Mouse (Mus musculus) forebrain, postnatal 0 days (tissue): ENCODE results near the gene Agbl4. TPM values are rescaled to one million over a fixed set of nuclear protein-coding genes. Genes with fewer than 3 reads are reported as not detected.

Experiments used
- ATAC-seq: fragments of 200-750 bp; cut with Nextera tagmentation; 2 replicates; pipeline ENCODE4 v1.8.0; 2017; ENCODE audit warnings: mild to moderate bottlenecking, moderate library complexity
- DNase-seq: peaks from one replicate; pipeline ENCODE4 v3.0.0-alpha.2; 2015
- H3K27ac ChIP-seq: fragments of 300-500 bp; sonication (generic); 2 replicates; pipeline ENCODE4 v1.5.1; 2014; ENCODE audit warnings: low read depth, mild to moderate bottlenecking, antibody characterized with exemption, low read length, moderate library complexity, mixed read lengths
- H3K27me3 ChIP-seq: fragments of 300-500 bp; sonication (generic); 2 replicates; pipeline ENCODE4 v1.6.1; 2014; ENCODE audit warnings: mild to moderate bottlenecking, low read length, mixed read lengths; ENCODE audit not compliant: insufficient read depth
- H3K36me3 ChIP-seq: fragments of 300-500 bp; sonication (generic); 2 replicates; pipeline ENCODE4 v1.6.1; 2014; ENCODE audit warnings: mild to moderate bottlenecking, moderate library complexity; ENCODE audit not compliant: insufficient read depth
- H3K4me1 ChIP-seq: fragments of 300-500 bp; sonication (generic); 2 replicates; pipeline ENCODE4 v1.6.1; 2014; ENCODE audit warnings: antibody characterized with exemption; ENCODE audit not compliant: insufficient read depth
- H3K4me2 ChIP-seq: fragments of 300-500 bp; sonication (generic); 2 replicates; pipeline ENCODE4 v1.6.1; 2014; ENCODE audit warnings: low read depth, mild to moderate bottlenecking, moderate library complexity
- H3K4me3 ChIP-seq: fragments of 300-500 bp; sonication (generic); 2 replicates; pipeline ENCODE4 v1.5.1; 2014; ENCODE audit warnings: low read depth, low read length, mixed read lengths
- H3K9ac ChIP-seq: fragments of 300-500 bp; sonication (generic); 2 replicates; pipeline ENCODE4 v1.6.1; 2014; ENCODE audit warnings: mild to moderate bottlenecking
- H3K9me3 ChIP-seq: fragments of 300-500 bp; sonication (generic); 2 replicates; pipeline ENCODE4 v1.6.1; 2016; ENCODE audit warnings: low read length
- CTCF ChIP-seq: sonication (generic); IDR thresholded peaks from 2 replicates; pipeline ENCODE4 v1.5.1; 2016; ENCODE audit warnings: antibody characterized with exemption, control low read depth, low read depth
- WGBS: fragments of 180-500 bp; shearing (Covaris S2); extraction: QIAGEN DNeasy Blood & Tissue Kit; methylation state at CpG from one replicate; pipeline ENCODE4 v1.1.7; 2014; 5-methylcytosine and 5-hydroxymethylcytosine counted together
- polyA plus RNA-seq: library from polyadenylated mRNA; unstranded; fragments of >200 nt; fragmentation: Nextera tagmentation; extraction: Ambion mirVana; gene quantifications from 2 replicates; pipeline ENCODE4 v1.2.1, GENCODE M21; 2015
- total RNA-seq: library from RNA; depleted of rRNA; stranded (reverse); fragments of >200 nt; gene quantifications from 2 replicates; pipeline ENCODE4 v1.2.3, GENCODE M21; 2014

Agbl4 gene
- total and polyA plus RNA-seq, 2 experiments from 2014 or later = 3.3 to 6.2 TPM

DNA sequence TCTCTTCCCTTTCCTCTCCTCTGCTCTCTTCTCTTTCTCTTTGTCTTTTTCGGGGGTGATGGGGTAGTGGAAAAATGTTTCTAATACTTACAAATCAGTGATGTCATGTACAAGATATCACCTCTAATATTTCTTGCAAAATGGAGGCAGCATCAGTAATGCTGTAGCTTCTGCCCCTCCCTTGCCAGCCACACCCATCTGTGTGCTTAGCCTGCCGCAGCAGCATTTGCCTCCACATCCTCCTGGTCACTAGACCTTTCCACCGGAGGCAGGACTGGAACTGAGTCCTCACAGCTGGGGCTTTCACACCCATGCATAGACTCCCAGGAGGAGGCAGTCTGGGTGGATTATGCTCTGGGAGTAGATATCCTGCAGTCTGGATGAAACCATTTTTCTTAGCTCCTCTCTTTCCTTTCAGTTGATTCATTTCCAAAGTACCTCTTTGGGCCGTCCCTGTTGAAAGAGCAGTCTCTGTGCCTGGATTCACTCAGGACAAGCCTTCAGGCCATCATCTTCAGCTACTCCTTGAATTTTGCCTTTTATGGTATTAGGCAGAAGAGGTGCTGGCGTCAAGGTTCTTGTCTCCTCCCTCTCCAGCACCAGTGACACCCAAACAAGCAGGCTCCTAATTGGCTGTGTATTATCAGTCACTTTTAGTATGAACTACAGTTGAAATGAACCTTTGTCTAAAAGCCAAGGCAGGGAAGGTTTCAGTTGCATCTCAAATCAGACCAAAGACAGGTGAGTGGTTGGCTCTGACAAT, 1105.7 kb downstream of the Agbl4 start:
- ATAC-seq (no peak), DNase-seq (no peak)
- Histone ChIP-seq H3K27me3 (no peaks in the 10 kb centered on the region), H3K36me3 (no peaks in the 10 kb centered on the region), H3K4me2 (no peak overlapping the region), H3K4me3 (no peak overlapping the region), H3K9ac (no peak overlapping the region), H3K27ac (no peak overlapping the region), H3K4me1 (no peaks in the 10 kb centered on the region), H3K9me3 (no peaks in the 10 kb centered on the region)
- no peak for TF ChIP-seq CTCF
- WGBS = 85% methylated on average over 5 of the region's 5 CpGs

DNA sequence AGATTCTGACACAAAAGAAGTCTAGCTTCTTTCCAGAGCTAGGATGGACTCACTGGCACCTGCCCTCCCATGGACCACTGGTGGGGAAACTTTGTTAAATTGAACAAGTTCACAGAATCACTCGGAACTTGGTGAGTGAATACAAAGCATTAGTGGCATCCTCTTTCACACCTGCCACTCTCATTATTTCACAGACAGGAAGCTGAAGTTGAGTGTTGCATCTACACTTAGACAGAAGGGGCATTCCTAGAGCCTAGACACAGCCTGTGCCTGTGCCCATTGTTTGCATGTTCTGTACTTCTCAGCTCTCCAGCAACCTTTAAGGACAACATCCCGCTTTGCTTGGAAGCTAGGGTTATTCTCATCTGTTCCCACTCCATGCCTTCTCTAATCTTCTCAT, 1107.5 kb downstream of the Agbl4 start:
- no peak for ATAC-seq
- no peak overlapping the region for H3K9ac ChIP-seq
- H3K4me2 ChIP-seq = no peak overlapping the region
- no peaks in the 10 kb centered on the region for H3K27me3 ChIP-seq
- no peak for TF ChIP-seq CTCF
- H3K9me3 ChIP-seq = no peaks in the 10 kb centered on the region
- no peaks in the 10 kb centered on the region for H3K4me1 ChIP-seq
- WGBS = 81% methylated on average over 2 of the region's 2 CpGs
- no peak overlapping the region for H3K27ac ChIP-seq
- H3K36me3 ChIP-seq = no peaks in the 10 kb centered on the region
- no peak for DNase-seq
- H3K4me3 ChIP-seq = no peak overlapping the region

GRCm38 (mm10) chr4:111510129-111510528, 1112.7 kb downstream of the Agbl4 start:
- no peak overlapping the region for H3K9ac ChIP-seq
- H3K4me3 ChIP-seq = no peak overlapping the region
- DNase-seq (no peak), ATAC-seq (no peak)
- H3K4me1 ChIP-seq = no peaks in the 10 kb centered on the region
- H3K27me3 ChIP-seq = no peaks in the 10 kb centered on the region
- H3K27ac ChIP-seq = no peak overlapping the region
- 21% methylated on average over 2 of the region's 2 CpGs for WGBS
- H3K36me3 ChIP-seq = no peaks in the 10 kb centered on the region
- peak; percentile 20; the same call in 1 of the 2 replicates for TF ChIP-seq CTCF
- no peak overlapping the region for H3K4me2 ChIP-seq
- no peaks in the 10 kb centered on the region for H3K9me3 ChIP-seq

DNA sequence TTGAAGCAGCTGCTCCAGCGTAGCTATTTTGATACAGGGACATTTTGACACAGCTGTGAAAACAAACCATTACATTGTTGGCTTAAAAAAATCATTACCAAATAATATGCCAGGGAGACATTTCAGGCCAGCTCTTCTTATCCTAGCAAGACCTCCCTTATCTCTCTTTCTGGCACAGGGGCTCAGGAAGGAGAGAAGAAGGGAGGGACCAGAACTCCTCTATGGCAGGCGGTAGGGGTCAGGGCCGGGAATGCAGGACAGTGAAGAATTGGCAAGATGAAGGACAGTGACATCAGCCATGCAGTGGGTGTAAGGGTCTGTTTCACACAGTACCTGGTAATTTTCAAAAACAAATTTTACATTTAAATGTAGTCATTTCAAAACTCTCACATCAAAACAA, 1116.5 kb downstream of the Agbl4 start:
- no peak for TF ChIP-seq CTCF
- Histone ChIP-seq H3K27me3 (no peaks in the 10 kb centered on the region), H3K9ac (no peak overlapping the region), H3K4me2 (no peak overlapping the region), H3K4me3 (no peak overlapping the region), H3K4me1 (no peaks in the 10 kb centered on the region), H3K9me3 (no peaks in the 10 kb centered on the region), H3K36me3 (no peaks in the 10 kb centered on the region), H3K27ac (no peak overlapping the region)
- ATAC-seq (no peak), DNase-seq (no peak)
- 72% methylated on average over 3 of the region's 3 CpGs for WGBS

GRCm38 (mm10) chr4:111516136-111516535, 1118.7 kb downstream of the Agbl4 start:
- H3K4me1 ChIP-seq = no peaks in the 10 kb centered on the region
- H3K4me2 ChIP-seq = no peak overlapping the region
- no peak overlapping the region for H3K4me3 ChIP-seq
- H3K36me3 ChIP-seq = no peaks in the 10 kb centered on the region
- 95% methylated on average over 2 of the region's 2 CpGs for WGBS
- no peak for DNase-seq
- H3K27ac ChIP-seq = no peak overlapping the region
- TF ChIP-seq CTCF = no peak
- H3K9me3 ChIP-seq = no peaks in the 10 kb centered on the region
- ATAC-seq = no peak
- H3K27me3 ChIP-seq = no peaks in the 10 kb centered on the region
- no peak overlapping the region for H3K9ac ChIP-seq

- Histone ChIP-seq H3K9ac (no peak overlapping the region), H3K4me2 (no peak overlapping the region), H3K36me3 (no peaks in the 10 kb centered on the region), H3K4me1 (no peaks in the 10 kb centered on the region), H3K9me3 (no peaks in the 10 kb centered on the region), H3K4me3 (no peak overlapping the region), H3K27me3 (no peaks in the 10 kb centered on the region), H3K27ac (no peak overlapping the region)
- no peak for TF ChIP-seq CTCF
- 21% methylated on average over 4 of the region's 4 CpGs for WGBS
- DNase-seq = no peak
- ATAC-seq = peak; percentile 78
These were observed 1119.8 kb downstream of the Agbl4 start for GRCm38 (mm10) chr4:111517063-111517792.

DNA sequence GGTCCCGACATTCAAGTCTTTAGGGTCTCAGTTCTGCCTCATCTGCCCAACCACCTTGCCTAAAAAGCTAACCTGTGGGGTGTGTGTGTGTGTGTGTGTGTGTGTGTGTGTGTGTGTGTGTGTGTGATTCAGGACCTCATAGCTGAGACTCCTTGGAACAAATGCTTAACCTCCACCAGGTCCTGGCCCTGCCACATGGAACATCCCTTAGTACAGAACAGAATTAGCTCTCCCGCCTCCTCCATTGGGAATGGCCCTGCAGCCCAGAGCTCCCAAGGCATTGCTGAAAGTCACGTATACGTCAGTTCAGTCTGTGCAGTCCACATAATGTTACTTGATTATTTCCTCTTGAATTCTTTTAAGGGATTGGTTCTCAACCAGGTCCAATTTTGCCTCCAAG, 1120.7 kb downstream of the Agbl4 start:
- no peaks in the 10 kb centered on the region for H3K27me3 ChIP-seq
- WGBS = 93% methylated on average over 4 of the region's 4 CpGs
- H3K9me3 ChIP-seq = no peaks in the 10 kb centered on the region
- H3K4me3 ChIP-seq = no peak overlapping the region
- H3K9ac ChIP-seq = no peak overlapping the region
- ATAC-seq (no peak), DNase-seq (no peak)
- no peak for TF ChIP-seq CTCF
- no peaks in the 10 kb centered on the region for H3K4me1 ChIP-seq
- H3K4me2 ChIP-seq = no peak overlapping the region
- no peak overlapping the region for H3K27ac ChIP-seq
- no peaks in the 10 kb centered on the region for H3K36me3 ChIP-seq
